Mouse (Mus musculus) stomach, postnatal 0 days (tissue): ENCODE results near the gene Apol7e.
"Not testable (repeated sequence)": the region's sequence is repeated elsewhere in the genome, so short reads cannot be mapped to it uniquely, and the experiment has no call there.

Experiments used
- CTCF ChIP-seq: IDR thresholded peaks from 2 replicates; pipeline ENCODE4 v1.5.1; 2016; ENCODE audit warnings: antibody characterized with exemption, low read depth, mild to moderate bottlenecking, moderate library complexity
- EP300 ChIP-seq: optimal IDR thresholded peaks from 2 replicates; pipeline ENCODE3; 2016; ENCODE audit warnings: antibody characterized with exemption

GRCm38 (mm10) chr15:77705306-77705705 is 6.6 kb downstream of the Apol7e start:
- TF ChIP-seq CTCF, EP300: not testable (repeated sequence)
